Mouse (Mus musculus) ES-Bruce4 (cell line): ENCODE data around the gene Gm3409. TPM values are rescaled to one million over a fixed set of nuclear protein-coding genes. Genes with fewer than 3 reads are reported as not detected.
"Not testable (repeated sequence)": the region's sequence is repeated elsewhere in the genome, so short reads cannot be mapped to it uniquely, and the experiment has no call there.

Source experiments
- H3K27ac ChIP-seq: 2 replicates; pipeline ENCODE4 v1.5.1; 2012; ENCODE audit warnings: low read length, inconsistent platforms; ENCODE audit not compliant: insufficient read depth
- H3K27me3 ChIP-seq: 2 replicates; pipeline ENCODE4 v1.6.1; 2012; ENCODE audit warnings: mild to moderate bottlenecking, low read length, inconsistent platforms; ENCODE audit not compliant: control insufficient read depth, poor library complexity, insufficient read depth, severe bottlenecking
- H3K36me3 ChIP-seq: 2 replicates; pipeline ENCODE4 v1.6.1; 2012; ENCODE audit warnings: inconsistent platforms, mild to moderate bottlenecking, low read length, moderate library complexity; ENCODE audit not compliant: control insufficient read depth, poor library complexity, insufficient read depth, severe bottlenecking
- H3K4me1 ChIP-seq: one replicate; pipeline ENCODE4 v1.8.1; 2011; ENCODE audit warnings: low read length; ENCODE audit not compliant: control insufficient read depth, insufficient read depth
- H3K4me3 ChIP-seq: 2 replicates; pipeline ENCODE4 v1.5.1; 2011; ENCODE audit warnings: low read depth, mild to moderate bottlenecking, low read length
- H3K9ac ChIP-seq: 2 replicates; pipeline ENCODE4 v1.6.1; 2012; ENCODE audit warnings: low read depth, mild to moderate bottlenecking, inconsistent platforms; ENCODE audit not compliant: poor library complexity, severe bottlenecking
- H3K9me3 ChIP-seq: replicated peaks from 2 replicates; pipeline ENCODE4 v1.6.1; 2012; ENCODE audit warnings: mild to moderate bottlenecking, low read length, inconsistent platforms; ENCODE audit not compliant: control insufficient read depth, poor library complexity, insufficient read depth, severe bottlenecking
- CTCF ChIP-seq: IDR thresholded peaks from one replicate; pipeline ENCODE4 v1.8.1; 2011; ENCODE audit warnings: low read depth, low read length
- EP300 ChIP-seq: IDR thresholded peaks from 2 replicates; pipeline ENCODE4 v1.6.1; 2011; ENCODE audit warnings: low read depth, low read length; ENCODE audit not compliant: insufficient read depth
- POLR2A ChIP-seq: IDR thresholded peaks from one replicate; pipeline ENCODE4 v1.8.1; 2011; ENCODE audit warnings: low read length; ENCODE audit not compliant: insufficient read depth
- polyA plus RNA-seq: library from polyadenylated mRNA; stranded (reverse); fragments of >200 nt; gene quantifications from 2 replicates; pipeline ENCODE4 v1.2.4, GENCODE M21; 2011; ENCODE audit warnings: low read depth; ENCODE audit not compliant: missing spikeins, insufficient read depth, insufficient read length

Gm3409 gene
- polyA plus RNA-seq, 1 experiment = not detected

DNA sequence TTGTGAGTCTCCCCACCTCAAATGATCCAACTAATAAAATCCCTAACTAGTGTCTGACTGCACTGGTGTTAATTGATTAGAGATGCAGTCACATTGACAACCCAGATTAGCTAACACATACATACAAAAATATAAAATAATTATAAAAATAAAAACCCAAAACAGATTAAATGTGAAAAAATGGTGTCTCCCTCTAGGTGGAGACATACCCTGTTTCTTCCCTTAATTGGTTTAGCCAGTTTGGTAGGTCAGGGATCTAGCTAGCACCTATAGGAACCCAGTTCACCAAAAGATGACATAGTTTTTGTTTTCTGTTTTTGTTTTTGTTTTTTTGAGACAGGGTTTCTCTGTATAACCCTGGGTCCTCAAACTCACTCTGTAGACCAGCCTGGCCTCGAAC, 26.8 kb downstream of the Gm3409 start:
- no peak overlapping the region for H3K9ac ChIP-seq
- no peak overlapping the region for H3K4me3 ChIP-seq
- no peaks in the 10 kb centered on the region for H3K9me3 ChIP-seq
- H3K27me3 ChIP-seq = no peaks in the 10 kb centered on the region
- no peaks in the 10 kb centered on the region for H3K36me3 ChIP-seq
- TF ChIP-seq EP300 (no peak), CTCF (no peak), POLR2A (no peak)
- H3K27ac ChIP-seq = no peak overlapping the region
- no peaks in the 10 kb centered on the region for H3K4me1 ChIP-seq

- no peaks in the 10 kb centered on the region for H3K27me3 ChIP-seq
- no peak overlapping the region for H3K9ac ChIP-seq
- H3K36me3 ChIP-seq = no peaks in the 10 kb centered on the region
- no peak overlapping the region for H3K27ac ChIP-seq
- no peaks in the 10 kb centered on the region for H3K4me1 ChIP-seq
- TF ChIP-seq EP300 (no peak), POLR2A (no peak), CTCF (peak; percentile 58)
- H3K9me3 ChIP-seq = no peaks in the 10 kb centered on the region
- no peak overlapping the region for H3K4me3 ChIP-seq
Observed at GRCm38 (mm10) chr5:146567054-146567453, 29.6 kb downstream of the Gm3409 start.

DNA sequence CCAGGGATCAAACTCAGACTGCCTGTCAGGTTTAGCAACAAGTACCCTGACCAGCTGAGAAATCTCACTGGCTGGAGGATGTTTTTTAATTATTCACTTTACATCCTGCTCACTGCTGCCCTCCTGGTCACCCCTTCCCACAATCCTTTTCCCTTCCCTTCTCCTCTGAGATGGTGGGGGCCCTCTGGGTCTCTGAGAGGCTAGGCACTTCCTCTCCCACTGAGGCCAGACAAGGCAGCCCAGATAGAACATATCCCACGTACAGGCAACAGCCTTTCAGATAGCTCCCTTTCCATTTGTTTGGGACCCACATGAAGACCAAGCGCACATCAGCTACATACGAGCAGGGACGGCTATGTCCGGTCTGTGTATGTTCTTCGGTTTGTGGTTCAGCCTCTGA, 32.7 kb downstream of the Gm3409 start:
- not testable (repeated sequence) for H3K4me3 ChIP-seq, H3K9ac ChIP-seq, H3K27me3 ChIP-seq, H3K36me3 ChIP-seq, H3K4me1 ChIP-seq, H3K27ac ChIP-seq, H3K9me3 ChIP-seq

GRCm38 (mm10) chr5:146571830-146572734, 34.6 kb downstream of the Gm3409 start:
- H3K9me3 ChIP-seq = not testable (repeated sequence)

DNA sequence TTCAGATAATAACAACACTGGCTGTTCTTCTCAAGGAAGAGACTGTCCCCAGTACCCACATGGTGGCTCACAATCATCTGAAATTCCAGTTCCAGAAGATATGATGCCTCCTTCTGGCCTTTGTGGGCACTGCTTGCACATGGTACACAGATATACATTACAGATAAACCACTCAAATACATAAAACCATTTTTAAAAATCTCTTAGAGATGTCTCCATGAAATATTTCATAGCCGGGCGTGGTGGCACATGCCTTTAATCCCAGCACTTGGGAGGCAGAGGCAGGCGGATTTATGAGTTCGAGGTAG, 35.2 kb downstream of the Gm3409 start:
- H3K4me3 ChIP-seq, H3K36me3 ChIP-seq, H3K27ac ChIP-seq, H3K27me3 ChIP-seq, H3K4me1 ChIP-seq, H3K9ac ChIP-seq, H3K9me3 ChIP-seq: not testable (repeated sequence)

More at GRCm38 (mm10) chr5:146571830-146572734, 34.6 kb downstream of the Gm3409 start:
- not testable (repeated sequence) for H3K4me1 ChIP-seq, H3K4me3 ChIP-seq, H3K9ac ChIP-seq, H3K27ac ChIP-seq, H3K36me3 ChIP-seq, H3K27me3 ChIP-seq

- H3K9ac ChIP-seq = no peak overlapping the region
- no peak for TF ChIP-seq POLR2A
- TF ChIP-seq CTCF = peak; percentile 53
- TF ChIP-seq EP300 = no peak
- H3K4me3 ChIP-seq = no peak overlapping the region
- H3K9me3 ChIP-seq = no peaks in the 10 kb centered on the region
- no peaks in the 10 kb centered on the region for H3K36me3 ChIP-seq
- no peak overlapping the region for H3K27ac ChIP-seq
- no peaks in the 10 kb centered on the region for H3K4me1 ChIP-seq
- no peaks in the 10 kb centered on the region for H3K27me3 ChIP-seq
Observed at GRCm38 (mm10) chr5:146576668-146577067, 39.2 kb downstream of the Gm3409 start.
